Mouse (Mus musculus) thymus, adult 2 months (tissue): ENCODE data around the gene Olfr281.

ENCODE experiments used
- CTCF ChIP-seq: fragments of 200-500 bp; IDR thresholded peaks from 2 replicates; pipeline ENCODE4 v1.5.1; 2012; ENCODE audit warnings: mild to moderate bottlenecking, control low read depth, low read length, moderate library complexity, borderline replicate concordance; ENCODE audit not compliant: control insufficient read depth, poor library complexity, insufficient read depth; ENCODE audit errors: extremely low read depth
- POLR2A ChIP-seq: fragments of 200-500 bp; IDR thresholded peaks from 2 replicates; pipeline ENCODE4 v1.6.1; 2012; ENCODE audit warnings: mild to moderate bottlenecking, low read length, control low read depth, moderate library complexity; ENCODE audit not compliant: control insufficient read depth, poor library complexity, insufficient read depth; ENCODE audit errors: extremely low read depth

DNA sequence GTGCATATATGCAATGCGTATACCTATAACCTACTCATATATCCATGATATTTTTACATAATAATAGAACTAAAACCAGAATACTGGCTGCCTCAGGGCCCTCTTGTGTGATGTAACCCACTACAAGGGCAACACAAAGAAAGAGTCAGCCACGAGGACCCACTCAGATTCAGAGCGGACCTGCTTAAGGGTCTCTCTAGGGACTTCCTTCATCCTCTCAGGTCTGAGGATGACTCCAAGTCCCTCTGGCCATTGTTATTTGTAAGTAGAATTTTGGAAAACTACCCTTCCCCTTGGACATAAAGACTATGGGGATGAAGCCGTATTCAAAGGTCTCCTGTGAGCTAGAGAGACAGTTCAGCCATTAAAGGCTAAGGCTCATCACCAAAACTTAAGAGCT is 17.2 kb downstream of the Olfr281 start, which contains the start of gene OR5BS1P:
- TF ChIP-seq POLR2A (no peak), CTCF (no peak)
